In the genomic region with DNA sequence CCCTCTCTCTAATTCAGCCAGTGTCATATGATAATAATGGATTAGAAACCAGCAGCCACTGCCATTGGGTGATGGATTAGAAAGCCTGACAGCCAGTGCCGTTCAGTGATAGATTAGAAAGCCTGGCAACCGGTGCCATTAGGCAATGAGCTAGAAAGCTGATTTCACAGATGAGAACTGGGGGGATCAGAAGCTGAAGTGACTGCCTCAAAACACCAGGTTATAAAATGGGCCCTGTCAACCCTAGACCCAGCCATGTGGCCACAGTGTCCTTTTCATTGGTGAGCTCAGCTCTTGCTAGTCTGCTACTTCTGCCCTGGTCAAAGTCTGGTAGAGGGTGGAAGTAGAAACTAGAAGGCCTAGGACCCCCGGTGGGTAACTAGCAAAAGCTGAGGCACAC, we compare ENCODE assay signal across 14 mouse cellular contexts.
DNase-seq lines count a peak whose midpoint lies in the region; ATAC-seq and TF ChIP-seq lines count a peak whose summit lies in the region.
"Had no signal": no experiment of that assay in that cellular context is flagged by ENCODE, and none has a peak within 500 bp of the region (broad histone marks: within the 10 kb centered on the region; RNA-seq: fewer than 3 reads in every experiment).

No protein-coding gene starts in this region.

- TF ChIP-seq CTCF in layer of hippocampus, adult 2 months (conservative IDR thresholded peaks at IDR 0.05), result no peak

- H3K27ac ChIP-seq in layer of hippocampus, adult 2 months, result peak overlapping the region; percentile 72
- H3K27ac ChIP-seq in midbrain, embryonic 12.5 days (replicated peaks), result peak overlapping the region; percentile 47; the same call in 1 of the 2 replicates

- no peaks in the 10 kb centered on the region for H3K9me3 ChIP-seq in midbrain, embryonic 12.5 days
- H3K9me3 ChIP-seq: intestine, embryonic 15.5 days had no signal

- 0 out of 2 replicates have a peak, but pooled peaks cover 5% of the 10 kb centered on the region for H3K36me3 ChIP-seq in midbrain, embryonic 12.5 days
- H3K36me3 ChIP-seq: intestine, embryonic 15.5 days had no signal

- DNase-seq in adrenal gland, postnatal 10 days, result peak; percentile 24
- DNase-seq in adrenal gland, adult 2 months, result no peak
- no peak for DNase-seq in layer of hippocampus, adult 2 months (ENCODE audit: low spot score in 2 of 2)
- no peak for DNase-seq in layer of hippocampus, postnatal 25 days (ENCODE audit: extremely low spot score in 1 of 2, low spot score in 1 of 2)
- peak; percentile 43 for DNase-seq in retina, postnatal 7 days (ENCODE audit: low read depth, low spot score)
- no peak for DNase-seq in spleen, adult 12 weeks (ENCODE audit: low spot score)
- DNase-seq: adrenal gland, postnatal 25 days; cerebellum, postnatal 10 days; thymus, postnatal 36 days had no signal

- peaks cover 18% of the 10 kb centered on the region for H3K4me1 ChIP-seq in midbrain, embryonic 12.5 days

- H3K27me3 ChIP-seq in midbrain, embryonic 12.5 days, result no peaks in the 10 kb centered on the region
- H3K27me3 ChIP-seq: intestine, embryonic 15.5 days had no signal

- peak overlapping the region; percentile 13; the same call in 1 of the 2 replicates for H3K4me3 ChIP-seq in layer of hippocampus, adult 2 months
- H3K4me3 ChIP-seq in midbrain, embryonic 12.5 days, result no peak overlapping the region
- H3K4me3 ChIP-seq: intestine, embryonic 15.5 days; myocyte had no signal

- H3K9ac ChIP-seq in midbrain, embryonic 12.5 days (replicated peaks), result no peak overlapping the region
- H3K9ac ChIP-seq: intestine, embryonic 15.5 days had no signal

- ATAC-seq in midbrain, embryonic 12.5 days (ENCODE audit: low FRiP score, low read depth), result peak; percentile 34; the same call in 1 of the 2 replicates
- no peak for ATAC-seq in megakaryocyte progenitor cell, adult 5-6 weeks (replicated peaks; ENCODE audit: poor library complexity)
- ATAC-seq: lung, postnatal 0 days had no signal

- H3K4me2 ChIP-seq in midbrain, embryonic 12.5 days (replicated peaks), result no peak overlapping the region
- H3K4me2 ChIP-seq: intestine, embryonic 15.5 days had no signal

- WGBS in midbrain, embryonic 12.5 days, result 6% methylated on average over 3 of the region's 3 CpGs

Comparison
In these comparisons a context has a peak if more than half of its experiments do, and no peak if none do; other contexts are left out.
1. DNase-seq: peak in adrenal gland, postnatal 10 days (single experiment) and retina, postnatal 7 days (single experiment); none in adrenal gland, adult 2 months (single experiment), layer of hippocampus, adult 2 months (0 of 2), layer of hippocampus, postnatal 25 days (0 of 2) and spleen, adult 12 weeks (single experiment).